Mouse (Mus musculus) spleen, postnatal 10 days (tissue): ENCODE measurements around the gene Phf11a.
A peak's percentile ranks its signal among the peaks of the same experiment; 100 is the strongest.
"Not testable (repeated sequence)": the region's sequence is repeated elsewhere in the genome, so short reads cannot be mapped to it uniquely, and the experiment has no call there.

Source experiments
- DNase-seq, 2 experiments: peaks; one replicate each; pipeline ENCODE4 v3.0.0; 2021 to 2022; ENCODE audit warnings: low spot score in 2 of 2

The Phf11a gene

DNA sequence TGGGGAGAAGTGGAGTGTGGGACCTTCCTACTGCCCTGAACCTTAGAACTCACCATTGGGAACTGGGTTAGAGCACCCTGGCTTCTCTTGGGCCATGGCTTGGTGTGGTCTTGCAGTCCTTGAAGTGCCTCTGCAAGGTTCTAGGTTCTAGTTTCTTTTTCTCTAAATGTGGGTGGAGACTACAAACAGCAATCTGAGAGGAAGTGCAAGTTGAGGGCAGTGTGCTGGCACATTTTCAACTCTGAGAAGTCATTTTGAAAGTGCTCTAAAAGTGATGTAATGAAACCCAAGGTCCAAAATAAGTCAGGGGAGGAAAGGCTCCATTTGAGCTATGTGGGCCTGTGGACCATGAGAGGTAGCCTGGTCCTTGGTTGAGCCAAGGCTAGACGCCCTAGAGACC, at the start of gene Phf11a:
Phf11a (minus strand) TSS at position 132 of the 400 bp plus-strand sequence.
- DNase-seq: not testable (repeated sequence)

DNA sequence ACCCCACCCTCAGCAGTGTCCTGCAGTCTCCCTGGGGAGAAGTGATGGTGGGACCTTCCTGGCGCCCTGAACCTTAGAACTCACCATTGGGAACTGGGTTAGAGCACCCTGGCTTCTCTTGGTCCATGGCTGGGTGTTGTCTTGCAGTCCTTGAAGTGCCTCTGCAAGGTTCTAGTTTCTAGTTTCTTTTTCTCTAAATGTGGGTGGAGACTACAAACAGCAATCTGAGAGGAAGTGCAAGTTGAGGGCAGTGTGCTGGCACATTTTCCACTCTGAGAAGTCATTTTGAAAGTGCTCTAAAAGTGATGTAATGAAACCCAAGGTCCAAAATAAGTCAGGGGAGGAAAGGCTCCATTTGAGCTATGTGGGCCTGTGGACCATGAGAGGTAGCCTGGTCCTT, 43.9 kb upstream of the Phf11a start, which contains the start of gene Phf11b:
Phf11b (minus strand) TSS at position 163 of the 400 bp plus-strand sequence.
- peak in 1 of 2 experiments; percentile 24 for DNase-seq

DNA sequence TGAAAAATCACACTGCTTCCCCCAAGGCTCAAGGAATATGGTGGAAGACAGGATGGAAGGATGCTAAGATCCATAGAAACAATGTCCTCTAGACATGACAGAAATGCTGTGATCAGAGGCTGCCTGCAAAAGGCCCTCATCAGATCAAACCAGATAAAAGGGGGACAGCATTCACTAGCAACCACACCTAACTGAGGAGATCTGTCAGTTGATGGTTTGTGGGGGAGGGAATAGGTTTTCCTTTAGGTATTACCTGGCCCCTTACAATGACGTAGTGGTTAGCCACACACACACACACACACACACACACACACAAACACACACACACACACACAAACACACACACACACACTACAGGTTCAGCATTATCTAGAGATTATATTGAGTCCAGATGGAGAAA, 42.2 kb upstream of the Phf11a start:
- no peak for DNase-seq

DNA sequence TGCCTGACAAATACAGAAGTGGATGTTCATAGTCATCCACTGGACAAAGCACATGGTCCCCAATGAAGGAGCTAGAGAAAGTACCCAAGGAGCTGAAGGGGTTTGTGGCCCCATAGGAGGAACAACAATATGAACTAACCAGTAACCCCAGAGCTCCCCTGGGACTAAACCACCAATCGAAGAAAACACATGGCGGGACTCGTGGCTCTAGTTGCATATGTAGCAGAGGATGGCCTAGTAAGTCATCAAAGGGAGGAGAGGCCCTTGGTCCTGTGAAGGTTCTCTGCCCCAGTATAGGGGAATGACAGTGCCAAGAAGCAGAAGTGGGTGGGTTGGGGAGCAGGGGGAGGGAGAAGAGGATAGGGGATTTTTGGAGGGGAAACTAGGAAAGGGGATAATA, 38.7 kb upstream of the Phf11a start:
- not testable (repeated sequence) for DNase-seq

DNA sequence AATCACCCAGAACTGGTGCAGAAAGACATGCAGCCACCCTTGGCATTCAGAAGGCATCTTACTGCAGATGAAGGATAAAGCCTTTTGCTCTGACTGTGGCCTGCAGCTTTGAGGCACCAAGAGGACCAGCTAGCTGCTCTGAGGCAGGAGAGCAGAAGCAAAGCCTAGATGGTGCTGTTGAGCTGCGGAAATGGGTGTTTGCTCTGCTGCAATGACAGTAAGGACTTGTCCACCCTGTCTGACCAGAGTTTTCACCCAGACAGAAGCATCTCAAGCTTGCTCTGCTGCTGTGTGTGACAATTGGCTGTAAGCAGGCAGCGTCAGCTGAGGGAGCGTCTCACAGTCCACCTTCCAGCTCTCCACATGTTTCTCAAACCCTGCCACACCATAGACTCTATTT, 33.2 kb upstream of the Phf11a start:
- DNase-seq: peak in 1 of 2 experiments; percentile 16

DNA sequence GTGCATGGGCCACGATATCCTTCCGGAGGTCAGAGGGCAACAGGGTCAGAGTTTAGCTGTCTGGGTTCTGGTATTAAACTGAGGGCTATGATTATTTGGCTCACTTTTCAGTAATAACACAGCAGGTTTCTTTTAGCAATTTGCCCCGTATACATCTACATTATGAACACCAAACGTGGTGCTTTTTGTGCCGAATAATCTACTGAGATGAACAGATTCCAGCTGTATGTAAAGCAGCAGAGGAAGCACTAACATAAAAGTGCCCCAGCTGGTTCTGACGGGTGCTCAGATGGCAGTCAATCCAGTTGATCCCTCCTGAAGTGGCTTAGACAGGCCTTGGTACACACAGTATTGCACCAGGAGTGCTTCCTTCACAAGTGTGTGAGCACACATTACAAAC, 22.6 kb upstream of the Phf11a start:
- not testable (repeated sequence) for DNase-seq

DNA sequence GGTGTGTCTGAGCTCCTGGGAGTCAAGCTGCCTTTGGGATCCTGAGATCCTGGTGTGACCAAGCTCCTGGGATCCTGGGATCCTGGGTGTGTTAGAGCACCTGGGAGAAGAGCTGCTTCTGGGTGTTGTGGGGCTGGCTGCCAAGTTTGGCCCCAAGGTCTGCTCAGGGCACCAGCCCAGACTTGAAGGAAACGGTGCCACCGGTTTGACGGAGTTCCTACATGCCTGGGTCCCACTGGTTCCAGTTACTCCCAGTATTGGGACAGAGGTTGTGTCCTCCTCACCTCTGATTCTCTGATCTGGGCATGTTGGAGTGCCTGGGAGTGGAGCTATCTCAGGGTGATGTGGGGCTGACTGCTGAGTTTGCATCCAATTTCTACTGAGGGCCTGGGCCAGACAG, 21.7 kb upstream of the Phf11a start:
- DNase-seq: not testable (repeated sequence)

DNA sequence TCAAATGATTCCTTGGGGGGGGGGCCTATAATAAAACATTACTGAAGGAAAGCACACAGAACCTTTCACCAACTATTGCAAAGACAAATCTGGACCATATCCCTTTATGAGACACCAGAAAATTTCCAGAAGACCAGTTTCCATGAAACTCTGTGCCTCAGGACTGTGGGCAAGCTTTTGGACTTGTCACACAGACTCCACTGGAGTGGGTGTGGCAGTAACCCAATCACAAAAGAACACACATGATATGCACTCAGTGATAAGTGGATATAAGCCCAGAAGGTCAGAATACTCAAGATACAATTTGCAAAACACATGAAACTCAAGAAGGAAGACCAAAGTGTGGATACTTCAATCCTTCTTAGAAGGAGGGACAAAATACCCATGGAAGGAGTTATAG, 5.6 kb downstream of the Phf11a start:
- DNase-seq: not testable (repeated sequence)

DNA sequence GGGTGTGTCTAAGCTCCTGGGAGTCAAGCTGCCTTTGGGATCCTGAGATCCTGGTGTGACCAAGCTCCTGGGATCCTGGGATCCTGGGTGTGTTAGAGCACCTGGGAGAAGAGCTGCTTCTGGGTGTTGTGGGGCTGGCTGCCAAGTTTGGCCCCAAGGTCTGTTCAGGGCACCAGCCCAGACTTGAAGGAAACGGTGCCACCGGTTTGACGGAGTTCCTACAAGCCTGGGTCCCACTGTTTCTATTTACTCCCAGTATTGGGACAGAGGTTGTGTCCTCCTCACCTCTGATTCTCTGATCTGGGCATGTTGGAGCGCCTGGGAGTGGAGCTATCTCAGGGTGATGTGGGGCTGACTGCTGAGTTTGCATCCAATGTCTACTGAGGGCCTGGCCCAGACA, 22.4 kb downstream of the Phf11a start:
- not testable (repeated sequence) for DNase-seq

DNA sequence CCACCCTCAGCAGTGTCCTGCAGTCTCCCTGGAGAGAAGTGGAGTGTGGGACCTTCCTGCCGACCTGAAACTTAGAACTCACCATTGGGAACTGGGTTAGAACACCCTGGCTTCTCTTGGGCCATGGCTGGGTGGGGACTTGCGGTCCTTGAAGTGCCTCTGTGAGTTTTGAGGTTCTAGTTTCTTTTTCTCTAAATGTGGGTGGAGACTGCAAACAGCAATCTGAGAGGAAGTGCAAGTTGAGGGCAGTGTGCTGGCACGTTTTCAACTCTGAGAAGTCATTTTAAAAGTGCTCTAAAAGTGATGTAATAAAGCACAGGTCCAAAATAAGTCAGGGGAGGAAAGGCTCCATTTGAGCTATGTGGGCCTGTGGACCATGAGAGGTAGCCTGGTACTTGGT, 37.3 kb downstream of the Phf11a start, which contains the start of gene Gm6904:
Gm6904 (minus strand) TSS at position 161 of the 400 bp plus-strand sequence.
- peak in 1 of 2 experiments; percentile 26 for DNase-seq

DNA sequence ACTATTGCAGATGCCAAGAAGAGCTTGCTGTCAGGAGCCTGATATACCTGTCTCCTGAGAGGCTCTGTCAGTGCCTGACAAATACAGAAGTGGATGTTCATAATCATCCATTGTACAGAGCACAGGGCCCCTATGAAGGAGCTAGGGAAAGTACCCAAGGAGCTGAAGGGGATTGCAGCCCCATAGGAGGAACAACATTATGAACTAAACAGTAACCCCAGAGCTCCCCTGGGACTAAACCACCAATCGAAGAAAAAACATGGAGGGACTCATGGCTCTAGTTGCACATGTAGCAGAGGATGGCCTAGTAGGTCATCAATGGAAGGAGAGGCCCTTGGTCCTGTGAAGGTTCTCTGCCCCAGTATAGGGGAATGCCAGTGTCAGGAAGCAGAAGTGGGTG, 41.5 kb downstream of the Phf11a start:
- not testable (repeated sequence) for DNase-seq

DNA sequence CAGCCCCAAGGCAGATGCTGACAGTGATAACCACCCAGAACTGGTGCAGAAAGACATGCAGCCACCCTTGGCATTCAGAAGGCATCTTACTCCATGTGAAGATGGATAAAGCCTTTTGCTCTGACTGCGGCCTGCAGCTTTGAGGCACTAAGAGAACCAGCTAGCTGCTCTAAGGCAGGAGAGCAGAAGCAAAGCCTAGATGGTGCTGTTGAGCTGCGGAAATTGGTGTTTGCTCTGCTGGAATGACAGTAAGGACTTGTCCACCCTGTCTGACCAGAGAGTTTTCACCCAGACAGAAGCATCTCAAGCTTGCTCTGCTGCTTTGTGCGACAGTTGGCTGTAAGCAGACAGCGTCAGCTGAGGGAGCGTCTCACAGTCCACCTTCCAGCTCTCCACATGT, 47.0 kb downstream of the Phf11a start:
- DNase-seq: not testable (repeated sequence)

DNA sequence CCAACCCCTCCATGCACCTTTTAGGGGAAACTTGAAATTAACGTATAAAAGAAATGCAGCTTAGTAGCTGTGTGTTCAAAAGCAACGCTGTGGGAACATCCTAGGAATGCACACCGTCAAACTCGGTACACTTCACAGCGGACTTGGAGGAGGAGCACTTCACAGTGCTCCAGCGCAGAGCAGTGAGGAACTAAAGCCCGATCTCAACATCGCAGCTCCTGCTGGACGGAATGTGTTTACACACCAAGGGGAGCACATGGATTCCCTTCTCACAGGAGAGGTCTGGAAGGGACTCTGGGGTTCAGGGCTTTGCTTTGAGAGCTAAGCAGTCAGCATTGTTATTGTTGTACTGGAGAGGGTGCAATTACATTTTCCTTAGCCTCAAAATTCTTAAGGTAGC, 63.7 kb downstream of the Phf11a start:
- DNase-seq: no peak

DNA sequence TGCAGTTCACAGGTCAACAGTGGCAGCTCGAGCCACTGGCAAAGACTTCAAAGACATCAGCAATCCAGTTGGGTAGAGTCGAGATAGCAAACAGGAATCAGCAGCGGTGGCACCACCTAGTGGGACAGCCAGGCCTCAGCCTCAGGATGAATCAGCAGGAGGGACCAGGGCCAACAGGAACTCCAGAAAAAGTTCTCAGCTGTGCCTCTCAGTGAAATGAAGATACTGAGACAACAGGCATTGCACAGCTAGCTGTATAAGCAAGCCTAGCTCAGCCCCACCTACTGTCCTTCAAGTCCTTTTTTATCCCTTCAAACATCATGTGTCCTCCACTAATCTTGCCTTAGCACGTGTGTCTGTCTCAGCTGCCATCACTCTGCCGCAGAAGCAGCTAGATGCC, 65.3 kb downstream of the Phf11a start:
- DNase-seq: peak in 1 of 2 experiments; percentile 23

DNA sequence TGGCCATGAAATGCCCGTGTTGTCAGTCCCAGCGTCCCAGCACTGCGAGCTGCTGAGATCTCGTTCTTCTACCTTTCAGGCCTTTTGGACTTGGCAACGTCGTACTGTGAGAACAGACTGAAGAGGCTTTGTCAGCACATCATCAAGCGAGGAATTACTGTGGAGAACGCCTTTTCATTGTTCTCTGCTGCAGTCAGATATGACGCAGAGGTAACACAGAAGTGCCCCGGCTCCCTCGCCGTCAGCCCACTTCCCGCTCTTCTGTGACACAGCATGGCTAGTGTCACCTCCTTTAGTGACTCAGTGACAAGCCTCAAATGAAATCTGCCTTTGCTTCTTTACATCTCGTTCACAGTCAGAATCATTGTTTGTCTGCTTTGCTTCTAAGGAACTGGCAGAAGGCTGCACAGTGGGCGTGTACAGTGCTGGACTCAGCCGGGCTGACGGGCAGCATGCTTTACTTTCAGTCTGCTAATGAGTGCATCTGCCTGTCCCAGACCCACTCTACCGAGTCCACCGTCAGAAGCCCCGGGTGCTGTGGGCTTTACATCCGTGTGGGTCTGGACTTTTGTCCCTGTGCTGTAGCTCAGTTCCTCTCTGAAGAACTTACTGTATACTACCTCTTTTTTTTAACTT, 66.9 kb downstream of the Phf11a start:
- no peak for DNase-seq

DNA sequence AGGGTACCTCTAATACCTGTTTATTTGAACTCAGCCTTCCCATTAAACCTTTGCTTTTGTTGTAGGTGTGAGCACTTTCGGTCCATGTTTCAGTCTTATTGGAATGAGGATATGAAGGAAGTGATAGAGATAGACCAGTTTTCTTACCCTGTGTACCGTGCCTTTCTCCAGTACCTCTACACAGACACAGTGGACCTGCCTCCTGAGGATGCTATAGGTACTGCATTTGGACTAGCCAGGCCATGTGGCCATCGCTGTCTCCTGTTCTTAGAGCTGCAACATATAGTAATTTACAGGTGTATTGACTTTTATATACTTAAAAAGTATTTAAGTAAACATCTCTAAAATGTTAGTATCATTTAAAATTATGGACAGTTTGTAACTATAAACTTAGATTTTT, 67.5 kb downstream of the Phf11a start:
- no peak for DNase-seq
